Mouse (Mus musculus) heart, adult 2 months (tissue): ENCODE data around the gene Fam50a.

Experiments used
- CTCF ChIP-seq: fragments of 200-600 bp; IDR thresholded peaks from 2 replicates; pipeline ENCODE4 v1.8.1; 2022; ENCODE audit warnings: antibody characterized with exemption, mild to moderate bottlenecking, moderate library complexity
- POLR2A ChIP-seq: fragments of 200-500 bp; IDR thresholded peaks from 2 replicates; pipeline ENCODE4 v1.6.1; 2011; ENCODE audit warnings: mild to moderate bottlenecking, low read depth, low read length, control low read depth; ENCODE audit not compliant: insufficient read depth

GRCm38 (mm10) chrX:74273422-74274322, 39.2 kb upstream of the Fam50a start:
- TF ChIP-seq CTCF (no peak), POLR2A (0 out of 2 replicates have a peak, but pooled peaks have one; percentile 13)
